Mouse (Mus musculus) liver, postnatal 0 days (tissue): ENCODE data around the gene Carmil3.

Experiments
- CTCF ChIP-seq: sonication (generic); IDR thresholded peaks from 2 replicates; pipeline ENCODE4 v1.5.1; 2016; ENCODE audit warnings: antibody characterized with exemption, low read depth
- EP300 ChIP-seq: IDR thresholded peaks from 2 replicates; pipeline ENCODE4 v1.6.1; 2016; ENCODE audit warnings: antibody characterized with exemption, low read depth, mild to moderate bottlenecking

DNA sequence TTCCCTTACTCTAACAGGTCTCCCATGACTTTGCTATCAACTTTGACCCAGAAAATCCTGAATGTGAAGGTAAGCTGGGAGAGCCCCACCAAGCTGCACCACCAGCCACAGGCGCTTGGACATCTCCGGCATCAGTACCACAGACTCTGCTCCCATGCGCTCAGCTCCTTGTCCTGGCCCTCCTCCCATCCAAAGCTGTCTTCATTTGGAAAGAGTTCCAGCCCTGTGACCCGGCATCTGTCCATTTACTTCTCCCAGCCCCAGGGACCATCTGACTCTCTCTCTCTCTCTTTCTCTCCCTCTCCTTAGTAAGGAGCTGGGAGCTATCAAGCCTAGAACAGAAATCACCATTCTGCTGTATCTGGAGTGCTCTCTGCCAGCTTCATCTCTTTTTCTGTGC lies 25.4 kb downstream of the Carmil3 start:
- TF ChIP-seq EP300 (no peak), CTCF (no peak)
